Mouse (Mus musculus) ES-CJ7 (cell line): ENCODE measurements around the gene Rhoj.

Experiments
- DNase-seq: peaks from one replicate; pipeline ENCODE4 v3.0.0; 2011; ENCODE audit warnings: low read depth, low spot score

Gene Rhoj

DNA sequence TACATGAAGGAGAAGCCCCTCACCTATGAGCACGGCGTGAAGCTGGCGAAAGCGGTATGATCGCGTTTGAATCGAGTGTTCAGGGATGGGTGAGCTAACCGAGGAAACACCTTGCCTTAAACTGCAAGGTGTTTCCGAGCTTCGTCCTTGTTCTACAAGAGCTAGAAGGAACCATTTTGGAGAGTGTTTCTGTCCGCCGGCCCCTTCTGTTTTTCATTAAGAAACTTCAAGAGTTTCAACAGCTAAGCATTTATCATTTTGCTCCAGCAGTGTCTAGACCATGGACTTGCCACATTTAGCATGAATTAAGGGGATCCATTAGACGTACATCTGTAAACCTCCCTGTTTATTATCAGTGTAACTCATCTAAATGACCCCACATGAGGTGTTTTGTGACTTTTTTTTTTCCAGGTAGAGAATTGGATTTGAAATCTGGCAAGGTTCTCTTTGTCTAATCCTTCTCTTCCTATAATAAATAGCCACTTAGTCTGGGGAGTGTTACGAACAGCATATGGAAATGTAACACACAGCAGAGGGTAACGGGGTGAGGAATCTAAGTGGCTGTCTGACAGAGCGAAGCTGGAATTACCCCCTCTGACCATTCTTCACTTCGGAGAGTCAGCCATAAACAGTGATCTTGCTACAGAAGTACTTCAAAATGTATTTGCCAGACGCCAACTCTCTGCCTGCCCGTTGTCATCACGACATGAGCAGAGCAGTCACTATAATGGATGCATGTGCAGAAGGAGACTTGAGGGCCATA, 86.1 kb downstream of the Rhoj start:
- no peak for DNase-seq

DNA sequence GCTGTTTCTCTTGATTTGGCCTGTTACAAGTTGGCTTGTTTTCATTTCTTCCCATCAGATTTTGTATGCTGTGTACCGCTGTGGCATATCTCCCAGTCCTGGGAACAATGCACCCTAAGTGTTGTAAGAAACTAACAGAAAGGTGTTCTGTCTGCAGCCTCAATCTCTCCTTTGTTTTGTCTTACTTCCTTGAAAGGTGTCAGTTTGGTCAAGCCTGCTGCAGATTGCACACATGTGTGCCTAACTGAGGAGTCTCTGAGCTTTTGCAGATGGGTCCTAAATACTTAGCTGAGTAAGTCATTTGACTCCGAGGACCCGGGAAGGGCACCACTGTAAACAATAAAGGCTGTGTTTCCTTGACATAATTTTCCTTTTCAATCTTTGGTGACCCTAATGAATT, 88.5 kb downstream of the Rhoj start:
- DNase-seq = no peak

DNA sequence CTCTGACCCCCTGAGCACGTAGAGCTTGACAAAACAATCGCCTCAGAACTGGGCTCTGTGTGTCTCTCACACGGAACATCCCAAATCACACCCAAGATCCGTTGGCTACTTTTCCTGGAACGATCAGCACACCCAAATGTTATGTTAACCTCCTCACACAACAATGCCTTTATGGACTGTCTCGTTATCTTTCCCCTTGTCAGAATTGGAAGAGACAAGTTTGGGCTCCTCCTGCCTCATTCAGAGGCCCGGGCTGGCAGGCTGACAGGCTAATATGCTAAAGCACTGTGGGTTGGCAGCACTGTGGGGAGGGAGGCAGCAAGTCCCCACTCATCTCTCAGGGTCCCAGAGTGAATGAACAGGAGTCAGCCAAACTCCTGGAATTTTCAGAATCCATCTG, 89.0 kb downstream of the Rhoj start:
- DNase-seq = no peak

DNA sequence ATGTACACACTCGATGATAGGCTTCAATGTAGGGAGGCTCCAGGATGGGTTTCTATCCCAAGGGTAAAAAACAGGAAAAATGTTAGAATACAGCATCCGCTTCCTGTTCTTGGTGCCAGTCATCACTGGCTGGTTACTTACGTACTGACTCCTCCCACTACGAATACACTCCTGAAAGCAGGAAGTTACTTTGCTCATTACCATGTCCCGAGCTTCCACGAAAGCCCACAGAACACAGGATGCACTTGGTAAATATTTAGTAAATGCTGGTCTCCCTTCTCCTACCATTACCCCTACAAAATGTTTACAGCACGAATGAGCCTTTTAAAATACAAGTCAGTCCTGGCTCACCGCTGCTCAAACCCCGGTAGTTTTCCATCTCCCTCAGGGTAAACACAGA, 104.8 kb downstream of the Rhoj start:
- no peak for DNase-seq

DNA sequence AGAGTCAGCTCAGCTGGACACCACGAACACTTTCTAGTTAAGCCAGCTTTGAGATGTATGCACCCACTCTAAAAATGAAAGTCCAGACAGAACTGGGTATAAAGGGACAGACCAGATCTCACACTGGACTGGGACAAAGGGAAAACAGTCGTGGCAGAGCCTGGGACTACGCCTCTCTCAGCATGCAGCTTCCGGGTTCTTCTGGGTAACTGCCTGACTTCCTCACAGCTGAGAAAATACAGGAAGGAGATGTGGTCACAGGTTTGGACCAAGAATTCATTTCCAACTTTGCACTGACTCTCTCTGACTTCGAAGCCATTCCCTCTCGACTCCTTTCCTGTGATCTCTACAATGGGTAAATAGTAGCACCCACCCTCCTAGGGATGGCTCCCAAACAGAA, 106.9 kb downstream of the Rhoj start:
- DNase-seq = no peak

DNA sequence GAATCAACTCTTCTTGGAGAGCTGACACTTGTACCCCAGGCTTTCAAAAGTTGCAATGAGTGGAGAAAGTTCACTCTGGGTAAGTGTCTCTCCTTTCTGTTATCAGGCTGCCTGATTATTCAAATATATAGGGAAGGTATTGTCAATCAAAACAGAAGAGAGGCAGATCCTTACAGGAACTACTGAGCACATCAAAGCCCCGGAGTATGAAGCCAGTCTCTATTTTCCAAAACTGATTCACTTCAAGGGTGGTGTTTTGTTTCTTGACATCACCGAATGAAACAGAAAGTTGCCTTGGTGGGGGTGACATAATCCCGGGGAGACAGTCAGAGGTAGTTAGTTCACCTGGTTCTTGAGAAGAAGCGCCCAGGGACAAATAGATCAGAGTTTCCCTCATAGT, 108.6 kb downstream of the Rhoj start, which contains the start of gene Gphb5:
Gene Gphb5 (minus strand): TSS at position 101 of the 400 bp plus-strand sequence.
- DNase-seq = no peak

DNA sequence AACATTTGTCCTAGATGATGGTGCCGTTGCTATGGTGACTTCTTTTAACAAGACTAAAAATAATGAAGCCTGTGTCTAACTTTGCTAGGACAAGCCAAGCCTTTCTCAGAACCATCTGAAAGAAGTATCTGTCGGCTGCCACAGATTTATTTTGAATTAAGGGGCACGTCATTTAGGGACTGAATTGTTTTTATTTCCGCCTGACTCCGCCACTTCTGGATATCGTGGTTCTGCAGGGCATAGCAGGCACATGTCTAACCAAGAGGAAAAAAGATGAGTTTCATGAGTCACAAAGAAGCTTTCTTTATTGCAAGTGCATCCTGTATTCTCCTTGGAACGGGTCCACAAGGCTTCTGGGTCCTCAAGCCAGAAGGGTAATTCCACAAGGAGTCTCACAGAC, 116.2 kb downstream of the Rhoj start:
- DNase-seq = no peak

DNA sequence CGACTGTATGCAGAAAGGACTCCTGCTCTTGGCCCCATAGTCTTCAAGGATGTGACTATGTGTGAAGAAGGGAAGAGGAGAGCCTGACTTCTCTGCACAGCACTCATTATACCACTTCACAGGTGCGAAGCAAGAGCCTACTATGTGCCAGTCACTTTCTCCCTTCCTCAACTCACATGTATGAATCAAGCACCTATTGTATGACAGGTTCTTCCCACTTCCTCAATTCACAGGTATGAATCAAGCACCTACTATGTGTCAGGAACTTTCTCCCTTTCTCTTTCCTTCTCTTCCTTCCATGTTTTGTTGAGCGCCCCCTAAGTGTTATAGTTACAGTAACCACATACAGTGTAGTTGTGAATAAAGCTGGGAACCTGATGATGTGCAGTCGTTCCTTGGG, 116.7 kb downstream of the Rhoj start:
- no peak for DNase-seq

DNA sequence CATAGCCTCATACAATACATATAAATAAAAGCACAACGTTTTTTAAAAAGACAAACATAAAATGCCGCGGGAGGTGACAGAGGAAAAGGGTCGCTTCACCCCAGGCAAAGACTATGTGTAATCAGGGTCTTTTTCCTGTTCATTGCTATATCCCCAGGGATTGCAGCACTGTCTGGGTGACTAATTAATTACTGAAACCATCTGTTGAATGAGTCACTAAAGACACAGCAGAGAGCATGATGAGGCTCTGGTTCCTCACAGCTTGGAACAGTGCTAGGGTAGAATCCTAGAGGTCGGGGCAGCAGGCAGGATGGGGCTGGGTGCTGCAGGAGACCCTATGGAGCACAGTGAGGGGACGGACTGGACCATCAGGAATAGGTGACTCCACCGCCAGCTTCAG, 117.8 kb downstream of the Rhoj start:
- no peak for DNase-seq

DNA sequence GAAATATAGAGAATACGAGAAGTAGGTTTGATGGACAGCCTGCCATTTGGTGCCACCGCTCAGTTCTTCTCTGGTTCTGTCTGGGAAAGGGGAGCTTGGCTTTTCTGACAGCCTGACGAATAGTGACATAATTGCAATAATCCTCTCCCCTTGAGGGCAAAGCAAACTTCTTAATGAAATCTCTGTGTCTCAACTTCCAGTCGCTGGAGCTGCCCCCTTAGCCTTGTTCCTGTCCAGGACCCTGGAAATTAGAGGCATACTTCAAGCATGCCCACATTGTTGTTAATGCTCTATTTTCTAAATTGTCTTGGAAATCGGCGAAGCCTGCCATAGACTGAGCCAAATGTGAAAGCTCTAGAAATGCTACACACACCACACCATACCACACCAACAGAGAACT, 120.6 kb downstream of the Rhoj start:
- DNase-seq = no peak

DNA sequence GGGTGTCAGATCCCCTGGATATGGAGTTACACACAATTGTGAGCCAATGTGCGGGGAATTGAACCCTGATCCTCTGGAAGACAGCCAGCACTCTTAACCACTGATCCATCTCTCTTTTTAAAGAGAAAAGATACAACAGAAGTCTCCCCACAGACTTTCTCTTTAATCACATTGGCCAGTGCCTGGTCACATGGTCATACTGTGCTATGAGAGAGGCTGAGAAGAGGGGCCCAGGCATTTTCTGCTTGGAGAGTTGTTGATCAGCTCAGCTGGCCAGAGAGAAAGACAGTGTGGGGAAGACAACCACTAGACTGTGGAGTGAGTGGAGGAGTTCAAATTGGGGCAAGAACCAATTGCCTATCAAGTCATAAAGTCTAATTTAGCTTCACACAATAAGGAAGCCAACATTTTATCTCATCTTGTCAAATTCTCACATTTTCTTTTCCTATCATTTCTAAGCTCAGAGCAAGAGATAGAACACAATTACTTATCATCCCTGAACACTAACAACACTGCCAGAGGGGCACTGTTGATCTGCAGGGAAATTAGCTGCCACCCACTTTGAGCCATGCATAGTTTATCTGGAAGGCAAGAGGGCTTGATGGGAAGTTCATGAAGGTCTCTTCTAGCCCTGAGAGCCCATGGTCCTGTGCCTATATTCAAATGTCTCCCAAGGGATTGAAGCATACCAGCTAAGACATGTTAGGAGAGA, 121.7 kb downstream of the Rhoj start:
- DNase-seq = no peak

DNA sequence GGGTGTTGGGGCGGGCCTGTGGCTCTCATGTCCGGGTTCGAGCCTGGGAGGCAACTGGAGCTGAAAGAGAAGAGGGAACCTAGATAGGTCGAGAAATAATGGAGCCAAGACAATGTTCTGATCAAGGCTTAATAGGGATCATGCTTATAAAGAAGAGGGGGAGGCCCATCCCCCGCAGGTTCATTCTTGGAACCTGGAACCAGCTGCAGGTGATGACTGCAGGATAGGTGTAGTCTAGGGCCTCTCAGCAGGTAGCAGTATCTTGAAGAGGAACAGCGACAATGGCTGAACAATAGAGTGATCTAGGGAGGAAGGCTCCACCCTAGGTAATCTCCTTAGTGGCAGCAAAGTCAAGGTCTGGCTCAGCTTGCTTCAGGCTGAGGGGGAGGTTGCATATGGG, 124.3 kb downstream of the Rhoj start:
- peak; percentile 79 for DNase-seq

DNA sequence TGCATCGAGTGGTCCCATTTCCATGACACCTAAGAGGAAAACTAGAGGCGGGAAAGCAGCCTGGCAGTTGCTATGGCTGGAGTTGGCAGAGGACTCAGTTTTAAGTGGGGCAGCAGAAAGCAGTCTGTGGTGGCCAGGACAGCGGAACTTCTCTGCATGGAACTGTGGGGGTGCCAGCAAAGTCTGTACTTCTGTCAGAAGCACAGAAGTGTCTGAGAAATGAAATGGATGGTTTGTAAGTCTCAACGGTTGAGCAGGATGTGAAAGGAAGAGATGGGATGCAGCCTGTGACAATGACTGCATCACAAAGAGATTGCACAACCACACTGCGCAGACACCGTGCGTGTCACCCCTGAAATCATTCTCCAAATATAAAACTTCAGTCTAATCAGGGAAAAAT, 138.1 kb downstream of the Rhoj start:
- DNase-seq = no peak

DNA sequence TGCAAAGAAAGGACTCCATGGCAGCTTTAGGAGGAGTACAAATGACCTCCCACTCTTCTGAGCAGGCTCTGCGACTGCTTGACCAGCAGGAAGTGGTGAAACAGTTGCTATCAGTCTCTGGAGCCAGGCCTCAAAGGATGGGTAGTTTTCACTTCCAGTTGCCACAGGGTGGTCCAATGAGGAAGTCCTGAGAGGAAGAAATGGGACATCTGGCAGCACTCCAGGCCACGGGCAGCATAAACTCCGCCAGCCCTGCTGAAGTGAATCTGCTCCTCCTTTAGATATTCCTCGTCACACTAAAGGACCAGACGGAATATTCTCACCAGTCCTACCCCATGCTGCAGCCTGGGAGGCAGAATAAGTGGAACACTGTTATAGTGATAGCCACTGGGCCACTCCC, 140.8 kb downstream of the Rhoj start:
- DNase-seq = no peak

DNA sequence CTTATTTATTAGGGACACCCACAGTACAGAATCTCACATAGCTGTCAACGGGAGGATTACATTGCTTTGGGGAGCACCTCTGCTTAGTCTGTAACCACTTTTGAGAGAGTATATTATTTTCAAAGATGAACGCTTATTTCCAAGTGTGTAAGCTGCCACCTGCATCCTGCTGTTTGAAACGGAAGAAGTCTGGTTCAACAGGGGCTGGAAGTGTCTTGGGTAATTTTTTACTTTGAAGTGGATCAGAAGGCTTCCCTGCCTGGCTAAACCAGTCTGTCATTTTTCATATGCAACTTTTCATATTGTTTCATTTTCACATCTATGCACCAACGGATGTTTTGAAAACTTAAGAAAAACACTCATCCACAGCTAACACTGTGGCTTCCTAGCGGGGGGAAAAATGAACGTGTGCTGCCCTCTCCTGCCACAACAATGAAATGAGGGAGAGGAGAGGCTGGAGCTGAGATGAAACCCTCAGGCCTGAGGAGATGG, 141.4 kb downstream of the Rhoj start:
- no peak for DNase-seq

DNA sequence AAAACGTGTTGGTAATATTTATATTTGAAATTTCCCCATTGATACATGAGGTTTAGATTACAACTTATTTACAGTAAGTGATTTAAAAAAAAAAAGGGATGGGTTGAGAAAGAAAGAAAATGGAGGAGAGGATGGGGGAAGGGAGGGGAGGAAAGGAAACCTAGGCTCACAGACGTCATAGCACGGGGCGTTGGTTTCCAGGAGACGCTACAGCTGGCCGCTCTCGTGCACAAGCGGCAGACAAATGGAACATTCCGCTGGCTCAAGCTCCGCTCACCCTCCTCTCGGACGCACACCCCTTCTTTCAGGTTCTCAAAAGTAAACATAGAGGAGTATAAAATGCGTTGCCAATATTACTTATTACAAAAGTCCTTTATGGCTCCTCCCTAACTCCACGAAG, 141.9 kb downstream of the Rhoj start:
- no peak for DNase-seq

DNA sequence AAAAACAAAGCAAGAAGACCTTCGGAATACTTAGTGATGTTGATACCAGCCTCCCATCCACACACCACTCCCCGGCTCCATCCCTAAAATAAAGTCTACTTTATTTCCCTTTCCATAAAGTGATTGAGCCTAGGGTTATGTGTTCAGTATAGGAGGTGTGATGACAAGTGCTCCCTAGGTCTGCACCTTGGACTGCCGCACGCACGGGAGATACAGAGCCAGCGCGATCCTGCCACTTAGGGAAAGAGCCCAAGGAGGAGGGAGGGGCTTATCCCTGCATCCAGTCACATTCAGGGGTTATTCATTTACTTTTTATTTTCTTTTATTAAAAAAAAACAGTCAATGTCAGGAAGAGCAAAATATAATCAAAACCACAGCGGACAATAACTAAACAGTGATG, 142.5 kb downstream of the Rhoj start:
- no peak for DNase-seq
